Comparison of ENCODE assay signal across 8 mouse cellular contexts in genomic region chrX:48343966-48344642, GRCm38 (mm10). TPM values are rescaled to one million over a fixed set of nuclear protein-coding genes. Genes with fewer than 3 reads are reported as not detected.
DNase-seq lines count a peak whose midpoint lies in the region; ATAC-seq and TF ChIP-seq lines count a peak whose summit lies in the region.

No protein-coding gene starts in this region.

- H3K9me3 ChIP-seq in hindbrain, postnatal 0 days (ENCODE audit: low read length), result no peaks in the 10 kb centered on the region
- H3K9me3 ChIP-seq in lung, postnatal 0 days (ENCODE audit: low read length), result no peaks in the 10 kb centered on the region

- WGBS in cerebellum, adult 2 months, result 9% methylated on average over 30 of the region's 30 CpGs
- 23% methylated on average over 24 of the region's 30 CpGs for WGBS in hindbrain, postnatal 0 days
- 7% methylated on average over 25 of the region's 30 CpGs for WGBS in lung, postnatal 0 days

- peaks cover 2% of the 10 kb centered on the region; the same call in 1 of the 2 replicates for H3K4me1 ChIP-seq in cerebellum, adult 2 months (ENCODE audit: control insufficient read depth, insufficient read depth, low read length)
- no peaks in the 10 kb centered on the region for H3K4me1 ChIP-seq in hindbrain, postnatal 0 days (ENCODE audit: insufficient read depth, low read length)
- H3K4me1 ChIP-seq in lung, postnatal 0 days (ENCODE audit: insufficient read depth, low read depth, low read length), result no peaks in the 10 kb centered on the region

- H3K4me2 ChIP-seq in hindbrain, postnatal 0 days (ENCODE audit: low read depth, low read length), result peak overlapping the region; percentile 61
- peak overlapping the region; percentile 72 for H3K4me2 ChIP-seq in lung, postnatal 0 days (replicated peaks; ENCODE audit: low read depth, low read length)

- ATAC-seq in hindbrain, postnatal 0 days, result no peak
- ATAC-seq in lung, postnatal 0 days, result no peak

- H3K27ac ChIP-seq in cerebellum, adult 2 months (ENCODE audit: insufficient read depth, low read length), result peak overlapping the region; percentile 60
- peak overlapping the region; percentile 69; the same call in 1 of the 2 replicates for H3K27ac ChIP-seq in hindbrain, postnatal 0 days
- H3K27ac ChIP-seq in lung, postnatal 0 days (ENCODE audit: low read length), result peak overlapping the region; percentile 52; the same call in 1 of the 2 replicates

- TF ChIP-seq EP300 in lung, postnatal 0 days (IDR thresholded peaks at IDR 0.05), result no peak

- TF ChIP-seq POLR2A in cerebellum, adult 2 months (IDR thresholded peaks at IDR 0.05; ENCODE audit: borderline replicate concordance, insufficient read depth, low read length), result no peak

- DNase-seq in frontal cortex, postnatal 10 days (ENCODE audit: low spot score in 2 of 2), result peak; percentile 17 to 29
- no peak for DNase-seq in frontal cortex, adult 2 months (ENCODE audit: extremely low spot score in 1 of 2, low spot score in 1 of 2)
- DNase-seq in 3T3-L1 (ENCODE audit: low read depth, low spot score), result peak; percentile 28
- DNase-seq in cerebellum, adult 2 months, result no peak
- peak; percentile 21 for DNase-seq in hindbrain, postnatal 0 days (ENCODE audit: low spot score)
- DNase-seq in lung, postnatal 0 days (ENCODE audit: low spot score), result peak; percentile 9
- DNase-seq in testis, postnatal 14 days (ENCODE audit: low spot score), result peak; percentile 24
- DNase-seq in gastrocnemius, postnatal 25 days, result no peak

- H3K36me3 ChIP-seq in hindbrain, postnatal 0 days (ENCODE audit: insufficient read depth, low read length), result no peaks in the 10 kb centered on the region
- H3K36me3 ChIP-seq in lung, postnatal 0 days (ENCODE audit: insufficient read depth, low read length), result no peaks in the 10 kb centered on the region

- H3K9ac ChIP-seq in hindbrain, postnatal 0 days (replicated peaks; ENCODE audit: low read length), result peak overlapping the region; percentile 58
- H3K9ac ChIP-seq in lung, postnatal 0 days (replicated peaks; ENCODE audit: low read depth), result 0 out of 2 replicates have a peak overlapping the region, but pooled peaks have one; percentile 12

- H3K27me3 ChIP-seq in cerebellum, adult 2 months (ENCODE audit: control insufficient read depth, insufficient read depth, low read length), result no peaks in the 10 kb centered on the region
- H3K27me3 ChIP-seq in hindbrain, postnatal 0 days (ENCODE audit: insufficient read depth, low read length), result no peaks in the 10 kb centered on the region
- H3K27me3 ChIP-seq in lung, postnatal 0 days (replicated peaks; ENCODE audit: insufficient read depth, low read length), result no peaks in the 10 kb centered on the region

- no peak for TF ChIP-seq CTCF in cerebellum, adult 2 months (IDR thresholded peaks at IDR 0.05; ENCODE audit: borderline replicate concordance, insufficient read depth, low read depth, low read length)
- TF ChIP-seq CTCF in hindbrain, postnatal 0 days (IDR thresholded peaks at IDR 0.05; ENCODE audit: low read depth), result no peak
- TF ChIP-seq CTCF in lung, postnatal 0 days (IDR thresholded peaks at IDR 0.05), result no peak

- H3K4me3 ChIP-seq in cerebellum, adult 2 months (replicated peaks; ENCODE audit: insufficient read depth, low read depth, low read length), result peak overlapping the region; percentile 83
- H3K4me3 ChIP-seq in hindbrain, postnatal 0 days (ENCODE audit: low read length), result peak overlapping the region; percentile 54
- peak overlapping the region; percentile 52 for H3K4me3 ChIP-seq in lung, postnatal 0 days (ENCODE audit: low read depth, low read length)

RNA-seq across cellular contexts. Expression of gene Bcorl1, which starts 2.9 kb away (rescaled TPM):
- polyA plus RNA-seq in frontal cortex, adult 2 months (2012; rRNA removed), result 8.0 and 9.2 TPM in 2 replicates
- 6.7 and 7.7 TPM in 2 replicates for polyA plus RNA-seq in cerebellum, adult 2 months (2012; rRNA removed)
- 7.8 and 8.5 TPM in 2 replicates for total RNA-seq in hindbrain, postnatal 0 days (2014; rRNA removed)
- polyA plus RNA-seq in hindbrain, postnatal 0 days (2015; fragmentation: Nextera tagmentation; extraction: Ambion mirVana), result 3.3 and 4.0 TPM in 2 replicates
- polyA plus RNA-seq in lung, postnatal 0 days (2015; fragmentation: Nextera tagmentation; extraction: Ambion mirVana), result 3.1 and 3.7 TPM in 2 replicates
- total RNA-seq in gastrocnemius, postnatal 25 days (2021), result 1 to 10 TPM; 6.4 to 6.8 TPM

Comparison
In these comparisons a context has a peak if more than half of its experiments do, and no peak if none do; other contexts are left out.
1. DNase-seq: peak in frontal cortex, postnatal 10 days (2 of 2), 3T3-L1 (single experiment), hindbrain, postnatal 0 days (single experiment), lung, postnatal 0 days (single experiment) and testis, postnatal 14 days (single experiment); none in frontal cortex, adult 2 months (0 of 2), cerebellum, adult 2 months (0 of 2) and gastrocnemius, postnatal 25 days (single experiment).
2. Peak in every context shown above with its lines, with median percentiles within 50 percentile points of each other: H3K27ac ChIP-seq and H3K4me3 ChIP-seq.